Mouse (Mus musculus) megakaryocyte, embryonic 14.5 days (primary cell): ENCODE measurements around the gene Duox1. TPM values are rescaled to one million over a fixed set of nuclear protein-coding genes. Genes with fewer than 3 reads are reported as not detected.
"Not testable (repeated sequence)": the region's sequence is repeated elsewhere in the genome, so short reads cannot be mapped to it uniquely, and the experiment has no call there.

Source experiments
- H3K27me3 ChIP-seq: replicated peaks from 2 replicates; pipeline ENCODE3; 2012; ENCODE audit warnings: inconsistent platforms
- H3K36me3 ChIP-seq: replicated peaks from 2 replicates; pipeline ENCODE3; 2012; ENCODE audit warnings: low read length, inconsistent platforms, mixed read lengths
- H3K4me1 ChIP-seq: 2 replicates; pipeline ENCODE4 v1.6.1; 2012; ENCODE audit warnings: inconsistent platforms
- H3K4me3 ChIP-seq: replicated peaks from 2 replicates; pipeline ENCODE3; 2012; ENCODE audit warnings: moderate library complexity, mild to moderate bottlenecking, inconsistent platforms
- H3K9me3 ChIP-seq: 2 replicates; pipeline ENCODE4 v1.6.1; 2012; ENCODE audit warnings: inconsistent platforms
- FLI1 ChIP-seq: IDR thresholded peaks from 2 replicates; pipeline ENCODE4 v1.6.1; 2012; ENCODE audit warnings: low read length, inconsistent platforms, mixed read lengths
- GATA1 ChIP-seq: IDR thresholded peaks from 3 replicates; pipeline ENCODE4 v1.6.1; 2012; ENCODE audit warnings: mixed read lengths, low read length, inconsistent platforms, borderline replicate concordance
- polyA plus RNA-seq: library from polyadenylated mRNA; stranded (reverse); fragments of >175 nt; gene quantifications from 2 replicates; pipeline ENCODE4 v1.2.3, GENCODE M21; 2012; ENCODE audit warnings: low replicate concordance; ENCODE audit not compliant: insufficient read depth

Duox1 gene
- polyA plus RNA-seq, 1 experiment = not detected

DNA sequence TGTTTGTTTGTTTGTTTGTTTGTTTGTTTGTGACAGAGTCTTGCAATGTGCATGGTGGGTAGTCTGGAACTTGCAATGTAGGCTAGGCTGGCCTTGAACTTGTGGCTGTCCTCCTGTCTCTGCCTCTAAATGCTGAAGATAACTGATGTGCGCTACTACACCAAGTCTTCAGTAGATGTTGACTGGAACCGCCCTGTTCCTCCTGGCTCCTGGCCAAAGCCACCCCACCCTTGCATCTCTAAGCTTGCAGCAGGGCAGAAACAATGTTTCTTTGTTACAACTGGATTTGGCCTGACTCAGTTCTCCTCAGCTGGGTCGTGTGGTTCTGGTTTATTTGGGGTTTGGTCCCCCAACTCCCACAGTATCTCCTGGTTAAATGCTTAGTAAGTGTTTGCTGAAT, 18.7 kb downstream of the Duox1 start:
- Histone ChIP-seq H3K4me1 (peaks cover 3% of the 10 kb centered on the region; the same call in 1 of the 2 replicates), H3K9me3 (no peaks in the 10 kb centered on the region), H3K27me3 (peaks cover 56% of the 10 kb centered on the region), H3K4me3 (no peak overlapping the region), H3K36me3 (no peaks in the 10 kb centered on the region)
- TF ChIP-seq GATA1 = no peak
- TF ChIP-seq FLI1 = no peak

DNA sequence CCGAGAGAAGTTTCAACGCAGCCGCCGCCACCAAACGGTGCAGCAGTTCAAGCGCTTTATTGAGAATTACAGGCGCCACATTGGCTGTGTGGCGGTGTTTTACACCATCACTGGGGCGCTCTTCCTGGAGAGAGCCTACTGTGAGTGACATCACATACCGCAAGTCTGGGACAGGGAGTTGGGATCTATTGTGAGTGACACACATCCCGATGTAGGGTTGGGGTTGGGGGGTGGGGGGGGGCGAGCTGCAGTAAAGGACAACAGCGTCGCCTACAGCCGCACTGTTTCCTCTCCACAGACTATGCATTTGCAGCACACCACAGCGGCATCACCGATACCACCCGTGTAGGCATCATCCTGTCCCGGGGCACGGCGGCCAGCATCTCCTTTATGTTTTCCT, 21.8 kb downstream of the Duox1 start:
- Histone ChIP-seq H3K4me1 (peaks cover 21% of the 10 kb centered on the region), H3K36me3 (no peaks in the 10 kb centered on the region), H3K27me3 (peaks cover 53% of the 10 kb centered on the region), H3K9me3 (no peaks in the 10 kb centered on the region), H3K4me3 (no peak overlapping the region)
- no peak for TF ChIP-seq FLI1
- TF ChIP-seq GATA1 = no peak

DNA sequence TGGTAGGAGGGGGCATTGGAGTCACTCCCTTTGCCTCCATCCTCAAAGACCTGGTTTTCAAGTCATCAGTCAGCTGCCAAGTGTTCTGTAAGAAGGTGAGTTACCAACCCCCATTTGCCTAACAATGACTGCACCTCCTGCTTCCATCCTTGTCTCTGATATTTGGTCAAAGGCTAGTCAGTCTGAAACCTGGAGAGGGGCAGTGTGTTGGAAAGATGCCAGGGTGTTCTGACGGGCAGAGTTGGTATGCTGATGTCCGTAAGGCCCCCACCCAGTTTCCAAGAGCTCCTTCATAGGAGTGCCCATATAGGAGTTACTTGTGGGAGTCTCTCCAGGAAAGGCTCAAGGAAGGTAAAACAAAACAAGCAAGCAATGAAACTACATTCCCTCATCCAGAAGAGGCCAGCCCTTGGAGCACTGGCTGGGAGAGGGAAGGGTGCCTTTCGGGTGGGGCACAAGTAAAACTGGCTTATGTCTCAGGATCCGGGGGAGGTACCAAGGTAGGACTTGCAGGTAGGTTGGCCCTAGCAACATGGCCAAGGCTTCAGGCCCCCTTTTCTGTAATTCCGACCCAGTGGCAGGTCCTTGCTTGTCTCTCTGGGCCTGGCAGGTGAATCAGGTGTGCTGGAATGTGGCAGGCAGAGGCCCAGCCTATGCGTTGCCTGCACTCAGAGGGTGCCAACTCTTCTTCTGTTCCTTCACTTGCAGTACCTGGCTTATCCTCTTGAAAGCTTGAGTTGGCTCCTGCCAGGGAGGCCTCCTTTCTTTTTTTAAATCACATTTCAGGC, 29.8 kb downstream of the Duox1 start:
- Histone ChIP-seq H3K36me3 (no peaks in the 10 kb centered on the region), H3K4me3 (no peak overlapping the region), H3K9me3 (no peaks in the 10 kb centered on the region), H3K27me3 (peaks cover 58% of the 10 kb centered on the region), H3K4me1 (peaks cover 38% of the 10 kb centered on the region)
- TF ChIP-seq FLI1 (no peak), GATA1 (no peak)

DNA sequence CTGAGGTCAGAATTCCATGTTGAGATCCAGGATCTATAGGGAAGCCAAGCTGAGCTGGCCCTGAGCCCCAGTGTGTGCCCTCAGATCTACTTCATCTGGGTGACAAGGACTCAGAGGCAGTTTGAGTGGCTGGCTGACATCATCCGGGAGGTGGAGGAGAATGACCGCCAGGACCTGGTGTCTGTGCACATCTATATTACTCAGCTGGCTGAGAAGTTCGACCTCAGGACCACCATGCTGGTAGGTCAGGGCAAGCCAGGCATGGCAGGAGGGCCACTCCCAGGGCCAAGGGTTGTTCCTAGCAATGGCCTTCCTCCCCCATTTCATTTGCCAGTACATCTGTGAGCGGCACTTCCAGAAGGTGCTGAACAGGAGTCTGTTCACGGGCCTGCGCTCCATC, 30.7 kb downstream of the Duox1 start:
- H3K9me3 ChIP-seq, H3K4me3 ChIP-seq, H3K36me3 ChIP-seq: not testable (repeated sequence)
- Histone ChIP-seq H3K27me3 (peaks cover 59% of the 10 kb centered on the region), H3K4me1 (peaks cover 31% of the 10 kb centered on the region)

DNA sequence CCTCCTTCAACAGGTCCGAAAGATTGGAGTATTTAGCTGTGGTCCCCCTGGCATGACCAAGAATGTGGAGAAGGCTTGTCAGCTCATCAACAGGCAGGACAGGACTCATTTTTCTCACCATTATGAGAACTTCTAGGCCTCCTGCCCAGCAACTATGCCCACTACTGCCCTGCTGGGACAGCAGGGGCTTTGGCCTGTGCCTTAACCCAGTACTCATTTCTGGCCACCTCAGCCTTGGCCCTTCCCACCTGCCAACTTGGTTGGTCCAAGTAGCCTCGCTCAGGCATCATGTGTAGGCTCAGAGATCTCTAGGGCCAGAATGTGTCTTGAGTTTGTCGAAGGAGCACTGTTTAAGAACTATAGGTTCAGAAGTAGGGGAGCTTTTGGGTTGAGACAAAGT, 31.8 kb downstream of the Duox1 start:
- TF ChIP-seq FLI1 = no peak
- no peak for TF ChIP-seq GATA1
- no peaks in the 10 kb centered on the region for H3K9me3 ChIP-seq
- H3K4me1 ChIP-seq = peaks cover 21% of the 10 kb centered on the region
- peaks cover 62% of the 10 kb centered on the region for H3K27me3 ChIP-seq
- no peak overlapping the region for H3K4me3 ChIP-seq
- no peaks in the 10 kb centered on the region for H3K36me3 ChIP-seq

DNA sequence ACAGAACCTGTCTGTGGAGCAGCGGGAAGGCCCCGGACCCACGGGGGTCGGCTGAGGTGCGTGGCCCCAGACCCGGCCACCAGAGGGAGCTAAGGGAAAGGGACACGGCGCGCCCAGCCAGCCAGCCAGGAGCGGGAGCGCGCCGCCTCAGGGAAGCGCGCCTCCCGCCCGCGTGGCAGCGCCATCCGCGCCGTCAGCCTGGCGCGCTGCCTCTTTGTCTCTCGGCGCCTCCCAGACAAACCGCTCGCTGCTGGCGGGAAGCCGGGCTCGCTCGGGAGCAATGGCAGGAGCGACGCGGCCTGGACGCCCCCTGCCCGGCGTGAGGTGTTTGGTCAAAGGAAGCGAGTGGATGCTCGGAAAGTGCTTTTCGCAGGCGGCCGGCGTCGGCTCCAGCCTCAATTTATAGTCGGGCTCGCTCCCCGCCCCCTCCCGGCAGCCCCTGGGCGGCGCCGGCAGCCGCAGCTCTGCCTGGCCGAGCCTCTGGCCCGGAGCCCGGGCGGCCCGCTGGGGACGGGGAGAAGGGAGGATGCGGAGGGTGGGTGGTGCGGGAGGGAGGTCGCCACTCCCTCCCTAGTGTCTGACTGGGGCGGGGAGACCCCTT, 33.2 kb downstream of the Duox1 start:
- H3K27me3 ChIP-seq = peaks cover 55% of the 10 kb centered on the region
- no peak for TF ChIP-seq GATA1
- no peak for TF ChIP-seq FLI1
- peaks cover 16% of the 10 kb centered on the region for H3K4me1 ChIP-seq
- peaks cover 1% of the 10 kb centered on the region for H3K36me3 ChIP-seq
- no peaks in the 10 kb centered on the region for H3K9me3 ChIP-seq
- H3K4me3 ChIP-seq = peak overlapping the region; percentile 94

DNA sequence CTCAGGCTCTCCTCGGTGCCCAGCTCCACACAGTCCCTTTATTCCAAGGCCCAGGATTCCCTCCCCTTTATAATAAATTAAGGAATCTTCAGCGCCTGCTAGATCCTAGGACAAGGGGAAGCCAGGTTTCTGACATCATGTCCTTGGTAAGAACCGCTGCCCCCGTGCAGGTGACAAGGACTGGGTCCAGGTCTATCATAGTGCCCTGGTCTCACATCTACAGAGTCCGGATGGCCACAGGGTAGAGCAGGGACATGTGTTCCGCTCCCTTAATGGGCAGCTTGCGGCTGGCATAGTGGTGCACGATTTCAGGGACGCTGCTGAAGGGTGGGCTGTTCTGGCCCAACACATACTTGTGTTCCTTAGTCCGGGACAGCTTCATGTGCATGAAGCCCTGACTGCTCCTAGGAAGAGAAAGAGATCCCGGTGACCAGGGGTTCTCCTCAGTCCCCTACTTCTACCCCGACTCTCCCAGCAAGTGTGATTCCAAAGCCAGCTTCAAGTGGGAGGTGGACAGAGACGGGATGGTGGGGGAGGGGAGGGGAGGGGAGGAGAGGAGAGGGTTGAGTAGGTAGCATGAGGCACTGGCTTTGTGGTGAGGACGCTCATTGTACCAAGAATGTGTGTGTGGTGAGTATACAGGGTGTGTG, 33.8 kb downstream of the Duox1 start:
- TF ChIP-seq FLI1 = no peak
- no peak for TF ChIP-seq GATA1
- Histone ChIP-seq H3K27me3 (peaks cover 55% of the 10 kb centered on the region), H3K9me3 (no peaks in the 10 kb centered on the region), H3K4me1 (peaks cover 16% of the 10 kb centered on the region), H3K4me3 (peak overlapping the region; percentile 94), H3K36me3 (peaks cover 4% of the 10 kb centered on the region)

DNA sequence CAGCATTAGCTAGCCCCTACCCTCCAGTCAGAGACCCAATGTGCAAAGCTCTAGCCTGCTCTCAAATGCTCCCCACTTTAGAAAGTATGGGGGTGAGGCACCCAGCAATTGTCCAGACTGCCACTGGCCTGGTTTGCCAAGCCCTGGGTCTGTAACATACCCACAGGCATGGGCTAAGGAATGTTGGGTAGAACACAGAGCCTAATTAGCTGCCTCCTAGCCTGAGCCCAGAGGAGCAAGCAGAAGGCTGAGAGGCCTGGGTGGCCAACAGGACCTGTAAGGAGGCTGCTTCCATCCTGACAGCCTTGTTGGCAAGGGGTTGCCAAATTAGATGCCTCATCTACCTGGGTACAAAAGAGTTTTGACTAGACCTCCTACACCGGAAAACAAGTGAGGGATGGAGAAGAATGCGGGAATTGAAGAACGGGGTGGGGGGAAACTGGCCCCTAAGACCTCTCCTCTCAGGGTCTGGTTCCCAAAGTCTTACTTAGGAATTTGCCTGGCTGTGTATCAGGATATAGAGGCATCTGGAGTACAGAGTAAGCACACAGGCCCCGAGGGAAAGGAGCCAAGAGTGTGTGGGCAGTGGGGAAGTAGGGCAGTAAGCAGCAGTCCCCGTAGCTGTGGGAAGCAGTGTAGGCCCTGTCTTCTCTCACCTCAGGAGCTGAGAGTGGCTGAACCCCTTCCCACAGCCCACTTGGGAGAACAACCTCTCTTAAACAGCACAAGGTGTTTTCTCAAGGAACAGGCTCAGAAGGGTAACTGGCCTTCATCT, 35.9 kb downstream of the Duox1 start:
- Histone ChIP-seq H3K4me1 (peaks cover 26% of the 10 kb centered on the region), H3K9me3 (no peaks in the 10 kb centered on the region), H3K36me3 (peaks cover 4% of the 10 kb centered on the region), H3K4me3 (no peak overlapping the region), H3K27me3 (peaks cover 49% of the 10 kb centered on the region)
- TF ChIP-seq FLI1 = no peak
- TF ChIP-seq GATA1 = no peak

DNA sequence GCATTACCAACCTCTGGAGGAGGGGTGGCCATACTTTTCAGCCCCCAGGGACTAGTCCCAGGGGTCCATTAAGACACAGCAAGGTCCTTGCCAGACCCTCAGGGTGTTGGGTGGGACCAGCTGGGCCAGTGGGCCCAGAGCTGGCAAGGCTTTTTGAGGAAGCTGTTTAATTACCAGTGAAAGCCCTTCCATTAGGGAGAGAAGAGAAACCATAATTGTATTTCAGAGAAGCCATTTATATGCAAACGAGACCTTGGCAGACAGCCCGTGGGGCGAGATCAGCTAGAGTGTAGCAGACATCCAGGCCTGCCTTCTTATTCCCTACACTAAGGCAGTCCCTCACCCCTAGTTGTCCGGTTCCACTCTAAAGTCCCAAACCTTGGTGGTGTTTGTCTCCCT, 36.5 kb downstream of the Duox1 start:
- Histone ChIP-seq H3K4me1 (peaks cover 32% of the 10 kb centered on the region), H3K36me3 (peaks cover 9% of the 10 kb centered on the region), H3K4me3 (no peak overlapping the region), H3K9me3 (no peaks in the 10 kb centered on the region), H3K27me3 (peaks cover 44% of the 10 kb centered on the region)
- TF ChIP-seq GATA1 (no peak), FLI1 (no peak)

DNA sequence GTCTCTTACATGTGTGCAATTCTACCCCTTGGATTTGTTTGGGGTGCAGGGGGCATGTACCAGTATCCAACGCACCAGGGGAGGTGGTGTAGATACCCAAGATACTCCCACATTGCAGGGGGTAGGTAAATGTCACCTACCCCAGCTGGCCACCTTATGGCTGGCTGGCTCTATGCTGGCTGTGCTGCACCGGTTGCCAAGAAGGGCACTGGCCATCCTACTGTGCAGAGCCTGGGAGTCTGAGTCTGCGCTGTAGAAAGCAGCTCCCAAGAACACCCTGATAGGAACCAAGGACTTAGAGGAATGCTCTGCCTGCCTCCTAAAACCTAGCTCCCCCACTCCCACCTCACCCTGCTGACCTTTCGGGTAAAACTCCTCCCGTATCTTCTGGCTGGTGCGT, 37.5 kb downstream of the Duox1 start:
- Histone ChIP-seq H3K4me3 (no peak overlapping the region), H3K4me1 (peaks cover 29% of the 10 kb centered on the region), H3K27me3 (peaks cover 34% of the 10 kb centered on the region), H3K9me3 (no peaks in the 10 kb centered on the region), H3K36me3 (peaks cover 17% of the 10 kb centered on the region)
- TF ChIP-seq FLI1 (no peak), GATA1 (no peak)
